Mouse (Mus musculus) small intestine, adult 2 months (tissue): ENCODE results near the gene Ldlrad1. TPM values are rescaled to one million over a fixed set of nuclear protein-coding genes. Genes with fewer than 3 reads are reported as not detected.
A peak's percentile ranks its signal among the peaks of the same experiment; 100 is the strongest.

Experiments used
- H3K27ac ChIP-seq: fragments of 200-500 bp; 2 replicates; pipeline ENCODE4 v1.5.1; 2012; ENCODE audit warnings: low read depth, low read length, control low read depth, inconsistent platforms; ENCODE audit not compliant: insufficient read depth
- H3K27me3 ChIP-seq: fragments of 200-500 bp; 2 replicates; pipeline ENCODE4 v1.6.1; 2012; ENCODE audit warnings: mild to moderate bottlenecking, moderate library complexity, low read length, inconsistent platforms; ENCODE audit not compliant: control insufficient read depth, insufficient read depth
- H3K36me3 ChIP-seq: fragments of 200-500 bp; 2 replicates; pipeline ENCODE4 v1.6.1; 2012; ENCODE audit warnings: mild to moderate bottlenecking, low read length, control low read depth, inconsistent platforms; ENCODE audit not compliant: control insufficient read depth, insufficient read depth
- H3K4me1 ChIP-seq: fragments of 200-500 bp; 2 replicates; pipeline ENCODE4 v1.6.1; 2012; ENCODE audit warnings: low read length, inconsistent platforms, mixed read lengths; ENCODE audit not compliant: control insufficient read depth, insufficient read depth, insufficient read length
- H3K4me3 ChIP-seq: fragments of 200-500 bp; 2 replicates; pipeline ENCODE4 v1.5.1; 2012; ENCODE audit warnings: low read depth, mild to moderate bottlenecking, control low read depth, inconsistent platforms, low read length, moderate library complexity
- CTCF ChIP-seq: fragments of 200-500 bp; IDR thresholded peaks from 2 replicates; pipeline ENCODE4 v1.5.1; 2012; ENCODE audit warnings: low read depth, mild to moderate bottlenecking, control low read depth, inconsistent platforms, low read length, moderate library complexity, mixed read lengths; ENCODE audit not compliant: insufficient replicate concordance, insufficient read length; ENCODE audit errors: extremely low read depth
- POLR2A ChIP-seq: fragments of 200-500 bp; IDR thresholded peaks from 2 replicates; pipeline ENCODE4 v1.6.1; 2012; ENCODE audit warnings: low read depth, mild to moderate bottlenecking, control low read depth, inconsistent platforms, low read length, moderate library complexity
- WGBS: fragments of 180-500 bp; shearing (Covaris S2); methylation state at CpG from one replicate; pipeline ENCODE4 v1.1.7; 2018; 5-methylcytosine and 5-hydroxymethylcytosine counted together
- polyA plus RNA-seq: library from polyadenylated mRNA; depleted of rRNA; stranded (reverse); fragments of >200 nt; gene quantifications from 2 replicates; pipeline ENCODE4 v1.2.3, GENCODE M21; 2012; rRNA removed

Gene Ldlrad1
- polyA plus RNA-seq, 1 experiment, result 1.1 TPM

DNA sequence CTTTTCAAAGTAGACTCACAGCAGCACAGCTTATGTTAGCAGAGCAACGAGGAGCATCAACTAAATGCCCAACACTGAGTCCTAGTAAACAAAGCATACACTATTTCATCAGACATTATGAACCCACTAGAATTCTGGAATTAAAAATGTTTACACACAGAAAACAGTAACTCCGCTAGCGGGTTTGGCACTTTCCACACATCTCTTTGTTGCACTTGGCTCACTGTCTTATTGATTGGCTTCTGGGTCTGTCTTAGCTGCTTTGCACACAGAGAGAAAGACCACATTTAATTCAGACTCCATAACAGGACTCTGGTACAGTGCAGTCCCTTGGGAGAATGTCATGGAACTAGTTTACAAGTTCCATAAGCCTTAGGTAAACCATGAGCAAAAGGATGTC lies 39.1 kb downstream of the Ldlrad1 start:
- H3K4me1 ChIP-seq, result peaks cover 4% of the 10 kb centered on the region; the same call in 1 of the 2 replicates
- H3K4me3 ChIP-seq, result no peak overlapping the region
- peaks cover 9% of the 10 kb centered on the region for H3K36me3 ChIP-seq
- TF ChIP-seq POLR2A (no peak), CTCF (no peak)
- no peaks in the 10 kb centered on the region for H3K27me3 ChIP-seq
- WGBS, result 81% methylated on average over 3 of the region's 3 CpGs
- H3K27ac ChIP-seq, result no peak overlapping the region

DNA sequence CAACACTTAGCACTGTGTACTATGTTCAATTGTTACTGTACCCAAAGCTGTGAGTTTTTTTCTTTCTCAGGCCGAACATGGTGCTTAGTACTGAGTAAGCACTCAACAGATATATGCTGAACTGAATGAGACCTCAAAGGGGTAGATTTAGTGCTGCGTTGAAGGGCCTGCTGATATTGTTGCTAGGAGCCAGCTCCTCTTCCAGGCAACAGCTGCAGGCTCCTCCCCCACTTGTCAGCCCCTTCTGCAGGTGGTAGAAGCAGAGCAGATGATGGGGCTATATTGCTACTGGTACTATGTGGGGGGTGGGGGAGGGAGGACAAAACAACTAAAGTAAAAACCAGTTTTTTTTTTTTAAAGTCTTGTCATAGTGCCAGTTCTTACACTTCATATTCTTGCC lies 40.5 kb downstream of the Ldlrad1 start:
- 78% methylated on average over 2 of the region's 2 CpGs for WGBS
- no peak overlapping the region for H3K4me3 ChIP-seq
- no peaks in the 10 kb centered on the region for H3K27me3 ChIP-seq
- peaks cover 9% of the 10 kb centered on the region for H3K36me3 ChIP-seq
- peaks cover 6% of the 10 kb centered on the region; the same call in 1 of the 2 replicates for H3K4me1 ChIP-seq
- no peak overlapping the region for H3K27ac ChIP-seq
- TF ChIP-seq CTCF (no peak), POLR2A (no peak)

DNA sequence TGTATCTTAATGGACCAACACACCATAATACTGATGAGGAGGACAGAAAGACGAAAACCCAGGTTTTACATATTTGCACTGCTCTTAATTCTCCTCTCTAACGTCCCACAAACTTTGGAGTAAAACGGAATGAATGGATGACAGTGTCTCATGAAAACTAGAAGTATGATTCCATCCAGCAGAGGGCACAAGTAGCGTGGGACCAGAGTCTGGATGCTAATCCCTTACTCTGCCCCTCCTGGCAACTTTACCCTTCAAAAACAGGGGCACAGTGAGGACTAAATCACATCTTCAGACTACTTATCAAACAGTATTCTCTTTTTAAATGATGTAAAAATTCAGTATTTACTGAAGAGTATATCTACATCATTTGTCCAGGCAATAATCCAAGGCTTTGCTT lies 41.5 kb downstream of the Ldlrad1 start:
- Histone ChIP-seq H3K4me1 (peaks cover 6% of the 10 kb centered on the region; the same call in 1 of the 2 replicates), H3K27ac (no peak overlapping the region), H3K27me3 (no peaks in the 10 kb centered on the region), H3K4me3 (no peak overlapping the region), H3K36me3 (peaks cover 9% of the 10 kb centered on the region)
- no peak for TF ChIP-seq POLR2A
- peak; percentile 58; the same call in 1 of the 2 replicates for TF ChIP-seq CTCF
- WGBS, result 18% methylated on average over 4 of the region's 4 CpGs

DNA sequence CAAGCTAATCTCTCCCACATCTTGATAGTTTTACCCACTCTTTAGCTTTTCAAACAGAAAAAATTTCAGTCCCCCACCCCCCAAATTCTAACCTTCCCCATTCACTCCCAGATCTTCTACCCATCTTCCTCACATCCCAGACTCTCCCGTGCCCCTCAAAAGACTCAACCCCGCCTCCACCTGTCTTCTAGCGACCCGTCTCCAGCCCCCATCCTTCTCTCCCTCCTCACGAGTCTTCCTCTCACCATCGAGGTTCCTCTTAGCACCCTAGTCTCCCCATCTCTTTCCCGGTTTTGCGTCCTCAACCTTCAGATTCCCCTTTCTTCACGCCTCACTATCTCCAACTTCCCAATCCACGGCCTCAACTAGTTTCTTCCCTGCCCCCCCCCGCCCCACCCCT lies 43.5 kb downstream of the Ldlrad1 start:
- Histone ChIP-seq H3K4me3 (peak overlapping the region; percentile 89), H3K27me3 (no peaks in the 10 kb centered on the region), H3K36me3 (no peaks in the 10 kb centered on the region), H3K4me1 (peaks cover 6% of the 10 kb centered on the region; the same call in 1 of the 2 replicates), H3K27ac (no peak overlapping the region; the same call in 1 of the 2 replicates)
- WGBS, result 1% methylated on average over 11 of the region's 11 CpGs
- TF ChIP-seq POLR2A (no peak), CTCF (no peak)

DNA sequence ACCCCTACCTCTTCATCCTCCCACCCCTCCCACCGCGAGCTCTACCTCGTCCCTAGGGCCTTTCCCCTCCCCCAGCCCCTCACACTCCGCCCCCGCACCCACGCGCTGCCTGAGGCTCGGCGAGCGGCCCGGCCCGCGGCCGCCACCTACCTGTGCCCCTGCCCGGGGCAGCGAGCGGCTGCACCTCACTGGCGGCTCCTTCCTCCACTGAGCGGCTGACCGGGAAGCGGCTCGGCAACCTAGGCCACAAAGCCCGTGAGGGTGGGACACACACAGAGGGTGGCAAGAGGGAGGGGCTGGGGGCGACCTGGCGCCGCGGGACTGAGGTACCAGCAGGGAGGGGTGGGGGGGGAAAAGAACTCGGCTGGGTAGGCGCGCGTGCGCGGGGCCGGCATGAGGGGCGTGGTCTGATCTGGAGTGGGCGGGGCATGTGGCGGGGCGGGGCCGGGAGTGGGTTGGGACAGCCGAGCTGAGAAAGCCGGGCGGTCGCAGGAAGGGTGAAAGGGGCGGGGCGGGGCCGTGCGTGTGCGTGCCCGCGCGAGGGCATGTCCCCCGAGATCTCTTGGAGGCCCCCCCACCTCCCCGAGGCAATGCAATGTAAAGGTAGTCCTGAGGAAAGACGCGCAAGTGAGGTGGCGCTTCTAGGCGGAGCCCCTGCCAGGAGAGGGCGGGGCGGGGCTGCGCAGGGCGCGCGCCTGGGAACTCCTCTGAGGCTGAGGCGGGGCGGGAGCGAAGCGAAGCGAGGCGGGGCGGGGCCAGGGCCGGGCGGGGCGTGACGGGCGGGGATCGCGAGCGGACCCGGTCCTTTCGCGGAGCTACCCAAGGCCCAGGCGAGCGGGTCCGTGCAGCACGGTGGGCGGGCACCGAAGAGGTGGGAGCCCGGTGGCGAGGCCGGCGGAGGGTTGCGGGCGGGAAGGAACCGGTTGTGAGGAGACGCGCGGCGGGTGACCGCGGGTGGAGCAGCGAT lies 44.4 kb downstream of the Ldlrad1 start, which contains the start of the genes Lrrc42 and Hspb11:
Gene Lrrc42, minus strand, starts transcription at position 408 of the 967 bp plus-strand sequence.
Gene Hspb11, plus strand, starts transcription at position 469 of the 967 bp plus-strand sequence.
- peak; percentile 38 for TF ChIP-seq POLR2A
- TF ChIP-seq CTCF, result peak; percentile 43; the same call in 1 of the 2 replicates
- under 1% methylated on average over 97 of the region's 101 CpGs for WGBS
- H3K27ac ChIP-seq, result peak within 1 kb of the TSS; percentile 25
- H3K4me1 ChIP-seq, result peaks cover 6% of the 10 kb centered on the region; the same call in 1 of the 2 replicates
- no peaks in the 10 kb centered on the region for H3K36me3 ChIP-seq
- H3K4me3 ChIP-seq, result peak within 1 kb of the TSS; percentile 89
- no peaks in the 10 kb centered on the region for H3K27me3 ChIP-seq

DNA sequence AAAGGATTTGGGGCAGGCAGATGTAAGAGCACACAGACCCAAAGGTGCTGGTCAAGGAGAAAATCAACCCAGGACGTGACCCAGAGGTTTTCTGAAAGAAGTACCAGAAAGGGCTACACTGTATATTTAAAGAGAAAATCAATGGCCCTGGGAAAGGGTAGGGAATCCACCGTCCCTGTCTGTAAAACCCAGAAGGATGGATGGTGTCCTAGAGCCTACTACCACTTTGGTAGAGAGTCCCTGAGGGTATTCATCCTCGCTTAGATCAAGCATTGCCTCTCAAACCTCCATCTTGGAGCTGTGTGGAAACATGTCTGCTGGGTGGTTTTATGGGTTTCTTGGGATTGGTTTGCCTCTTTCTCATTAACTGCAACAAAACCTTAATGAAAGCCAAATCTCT lies 45.4 kb downstream of the Ldlrad1 start:
- no peaks in the 10 kb centered on the region for H3K27me3 ChIP-seq
- TF ChIP-seq POLR2A, result no peak
- TF ChIP-seq CTCF, result no peak
- 68% methylated on average over 3 of the region's 3 CpGs for WGBS
- peaks cover 6% of the 10 kb centered on the region; the same call in 1 of the 2 replicates for H3K4me1 ChIP-seq
- H3K4me3 ChIP-seq, result no peak overlapping the region
- no peak overlapping the region for H3K27ac ChIP-seq
- no peaks in the 10 kb centered on the region for H3K36me3 ChIP-seq

DNA sequence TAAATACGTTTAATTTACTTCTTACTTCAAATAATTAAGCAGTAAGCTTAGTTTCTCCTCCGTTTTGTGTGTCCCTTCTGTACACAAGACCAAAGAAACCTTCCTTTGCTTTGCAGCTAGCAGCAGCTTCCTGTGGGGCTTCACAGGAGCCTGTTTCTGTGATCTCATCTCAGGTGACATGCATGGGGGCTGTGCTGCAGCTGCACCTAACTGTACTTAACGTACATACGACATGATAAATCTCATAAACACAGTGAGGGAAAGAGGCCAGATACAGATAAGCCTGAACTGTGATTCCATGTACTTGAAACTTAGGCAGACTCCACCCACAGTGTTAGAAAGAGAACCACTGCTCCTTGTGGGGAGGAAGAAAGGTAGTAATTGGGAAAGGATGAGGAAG lies 51.0 kb downstream of the Ldlrad1 start:
- H3K27me3 ChIP-seq, result no peaks in the 10 kb centered on the region
- H3K4me1 ChIP-seq, result peaks cover 2% of the 10 kb centered on the region; the same call in 1 of the 2 replicates
- H3K4me3 ChIP-seq, result no peak overlapping the region
- H3K27ac ChIP-seq, result no peak overlapping the region
- WGBS, result 27% methylated on average over 4 of the region's 4 CpGs
- H3K36me3 ChIP-seq, result no peaks in the 10 kb centered on the region
- TF ChIP-seq CTCF (no peak), POLR2A (no peak)

Other genes starting within 250 kb of the Ldlrad1 start
- 27.2 and 36.5 TPM in 2 replicates for gene Mrpl37, start 142.3 kb upstream of the Ldlrad1 start, polyA plus RNA-seq
- gene Cyb5rl, start 142.2 kb upstream of the Ldlrad1 start, polyA plus RNA-seq, result 1.8 and 2.5 TPM in 2 replicates
- gene Cdcp2, start 112.3 kb upstream of the Ldlrad1 start, polyA plus RNA-seq, result not detected in 2 replicates
- gene Tmem59, start 30.8 kb upstream of the Ldlrad1 start, polyA plus RNA-seq, result 92.5 and 222 TPM in 2 replicates
- 0.89 and 4.8 TPM in 2 replicates for gene Tceanc2, start 30.1 kb upstream of the Ldlrad1 start, polyA plus RNA-seq
- 4.0 and 9.3 TPM in 2 replicates for gene Lrrc42, start 44.4 kb downstream of the Ldlrad1 start, polyA plus RNA-seq
- gene Hspb11, start 44.4 kb downstream of the Ldlrad1 start, polyA plus RNA-seq, result 0.65 TPM in 1 of 2 replicates, not detected in the other
- 18.6 and 73.4 TPM in 2 replicates for gene Dio1, start 98.0 kb downstream of the Ldlrad1 start, polyA plus RNA-seq
- gene Yipf1, start 105.2 kb downstream of the Ldlrad1 start, polyA plus RNA-seq, result 34.2 and 59.3 TPM in 2 replicates
- gene Ndc1, start 158.6 kb downstream of the Ldlrad1 start, polyA plus RNA-seq, result 4.8 and 5.6 TPM in 2 replicates
- gene Glis1, start 225.4 kb downstream of the Ldlrad1 start, polyA plus RNA-seq, result 0.10 and 1.0 TPM in 2 replicates